Mouse (Mus musculus): Measurements from ENCODE around the gene Rtn3. TPM values are rescaled to one million over a fixed set of nuclear protein-coding genes. Genes with fewer than 3 reads are reported as not detected.

Rtn3 gene
- polyA plus RNA-seq, 1 experiment from 2014 or later: 464 TPM

DNA sequence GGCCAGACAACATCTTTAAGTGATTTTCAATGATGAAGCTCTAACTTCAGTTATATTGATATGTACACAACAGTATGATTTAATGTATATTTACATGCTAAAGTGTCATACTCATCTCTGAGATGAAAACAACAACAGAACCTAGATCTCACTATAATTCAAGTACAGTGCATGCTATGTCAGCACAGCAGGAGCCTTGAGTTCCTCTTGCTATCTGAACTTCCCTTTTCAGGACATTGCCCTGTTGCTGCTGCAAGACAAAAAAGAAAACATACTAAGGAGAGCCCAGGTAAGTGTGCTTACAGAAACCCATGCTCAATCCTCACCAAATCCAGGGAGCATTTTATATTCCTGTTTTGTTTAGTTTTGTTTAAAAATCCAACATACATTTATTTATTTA, 44.8 kb downstream of the Rtn3 start:
- Histone ChIP-seq H3K9me3 (replicated peaks; ENCODE audit: control insufficient read depth, low read length) (no peaks in the 10 kb centered on the region), H3K9ac (ENCODE audit: low read length) (no peak overlapping the region), H3K36me3 (ENCODE audit: control insufficient read depth, insufficient read depth, low read length) (peaks cover 23% of the 10 kb centered on the region), H3K27me3 (replicated peaks; ENCODE audit: control insufficient read depth, insufficient read depth, low read length) (no peaks in the 10 kb centered on the region), H3K4me2 (ENCODE audit: low read length) (no peak overlapping the region), H3K27ac (ENCODE audit: low read depth, low read length) (no peak overlapping the region), H3K4me3 (ENCODE audit: low read depth, low read length) (no peak overlapping the region), H3K4me1 (ENCODE audit: control insufficient read depth, insufficient read depth, low read length) (no peaks in the 10 kb centered on the region)
- no peak for ATAC-seq
- DNase-seq (ENCODE audit: low spot score): no peak

DNA sequence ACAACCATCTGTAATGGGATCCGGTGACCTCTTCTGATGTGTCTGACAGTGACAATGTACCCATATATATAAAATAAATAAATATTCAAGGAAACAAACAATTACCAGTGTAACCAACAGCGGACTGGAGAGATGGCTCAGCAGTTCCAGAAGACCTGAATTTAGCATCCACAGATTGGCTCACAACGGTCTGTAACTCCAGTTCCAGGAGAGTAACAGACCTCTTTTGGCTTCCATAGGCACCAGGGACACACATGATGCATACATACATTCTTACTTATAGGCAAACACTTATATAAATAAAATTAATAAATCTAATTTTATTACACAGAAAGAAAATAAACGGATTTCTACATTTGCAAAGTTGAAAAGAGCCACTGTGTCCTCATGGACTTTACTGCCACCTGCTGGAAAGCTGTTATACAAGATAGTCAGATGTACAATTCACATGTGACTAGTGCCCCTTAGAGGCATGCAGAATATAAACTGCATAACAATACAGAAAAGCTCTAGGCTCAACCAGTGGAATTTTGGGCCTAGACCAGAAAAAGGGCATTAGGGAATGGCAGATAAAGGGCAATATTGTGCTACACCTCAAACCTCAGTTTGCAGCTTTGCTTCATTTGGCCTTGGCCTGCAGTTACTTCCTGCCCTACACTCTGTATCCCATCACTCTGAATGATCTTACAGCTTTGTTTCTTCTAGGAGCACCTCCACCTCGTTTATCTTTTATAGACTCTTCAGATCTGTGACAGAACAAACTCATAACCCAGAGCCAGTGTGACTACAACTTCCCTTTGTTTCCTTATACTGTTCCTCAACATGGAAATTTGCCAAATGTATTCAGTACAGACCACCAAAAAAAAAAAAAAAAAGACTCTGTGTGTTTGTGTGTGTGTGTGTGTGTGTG, 46.8 kb downstream of the Rtn3 start:
- peak; percentile 89 for DNase-seq (ENCODE audit: low spot score)
- peak; percentile 77 for ATAC-seq
- Histone ChIP-seq H3K4me1 (ENCODE audit: control insufficient read depth, insufficient read depth, low read length) (no peaks in the 10 kb centered on the region), H3K9ac (ENCODE audit: low read length) (no peak overlapping the region), H3K4me3 (ENCODE audit: low read depth, low read length) (no peak overlapping the region), H3K27me3 (replicated peaks; ENCODE audit: control insufficient read depth, insufficient read depth, low read length) (no peaks in the 10 kb centered on the region), H3K4me2 (ENCODE audit: low read length) (no peak overlapping the region), H3K27ac (ENCODE audit: low read depth, low read length) (peak overlapping the region; percentile 48; the same call in 1 of the 2 replicates), H3K9me3 (replicated peaks; ENCODE audit: control insufficient read depth, low read length) (no peaks in the 10 kb centered on the region), H3K36me3 (ENCODE audit: control insufficient read depth, insufficient read depth, low read length) (peaks cover 43% of the 10 kb centered on the region)
- 68% methylated on average over 5 of the region's 5 CpGs for WGBS

DNA sequence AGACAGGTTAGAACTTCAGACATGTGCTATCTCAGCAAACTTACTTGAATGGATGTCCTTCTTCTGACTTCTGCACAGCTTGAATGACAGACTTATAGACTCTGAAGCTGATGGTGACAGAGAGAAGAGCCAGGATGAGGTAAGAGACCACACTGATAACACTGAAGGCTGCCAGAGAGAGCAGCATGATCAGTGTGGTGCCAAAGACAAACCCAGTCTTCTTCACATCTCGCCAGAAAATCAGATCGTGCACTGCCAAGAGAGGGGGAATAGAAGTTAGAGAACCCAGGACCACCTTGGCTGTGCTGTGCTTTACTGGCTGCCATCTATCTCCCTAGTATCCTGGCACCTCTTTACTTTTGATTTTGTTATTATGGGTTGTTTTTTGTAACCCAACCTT, 48.2 kb downstream of the Rtn3 start:
- no peak overlapping the region for H3K4me2 ChIP-seq (ENCODE audit: low read length)
- H3K9me3 ChIP-seq (replicated peaks; ENCODE audit: control insufficient read depth, low read length): no peaks in the 10 kb centered on the region
- WGBS: 93% methylated on average over 2 of the region's 2 CpGs
- peaks cover 56% of the 10 kb centered on the region for H3K36me3 ChIP-seq (ENCODE audit: control insufficient read depth, insufficient read depth, low read length)
- DNase-seq (ENCODE audit: low spot score) (no peak), ATAC-seq (peak; percentile 33; the same call in 1 of the 2 replicates)
- H3K4me1 ChIP-seq (ENCODE audit: control insufficient read depth, insufficient read depth, low read length): no peaks in the 10 kb centered on the region
- H3K27ac ChIP-seq (ENCODE audit: low read depth, low read length): no peak overlapping the region
- no peaks in the 10 kb centered on the region for H3K27me3 ChIP-seq (replicated peaks; ENCODE audit: control insufficient read depth, insufficient read depth, low read length)
- H3K4me3 ChIP-seq (ENCODE audit: low read depth, low read length): no peak overlapping the region
- H3K9ac ChIP-seq (ENCODE audit: low read length): no peak overlapping the region

GRCm38 (mm10) chr19:7425398-7425775, 57.7 kb downstream of the Rtn3 start:
- Histone ChIP-seq H3K27ac (ENCODE audit: low read depth, low read length) (no peak overlapping the region), H3K36me3 (ENCODE audit: control insufficient read depth, insufficient read depth, low read length) (peaks cover 95% of the 10 kb centered on the region), H3K9ac (ENCODE audit: low read length) (no peak overlapping the region), H3K9me3 (replicated peaks; ENCODE audit: control insufficient read depth, low read length) (no peaks in the 10 kb centered on the region), H3K4me1 (ENCODE audit: control insufficient read depth, insufficient read depth, low read length) (peaks cover 38% of the 10 kb centered on the region), H3K4me2 (ENCODE audit: low read length) (no peak overlapping the region), H3K4me3 (ENCODE audit: low read depth, low read length) (no peak overlapping the region), H3K27me3 (replicated peaks; ENCODE audit: control insufficient read depth, insufficient read depth, low read length) (no peaks in the 10 kb centered on the region)
- no peak for DNase-seq (ENCODE audit: low spot score)
- ATAC-seq: no peak
- 57% methylated on average over 3 of the region's 3 CpGs for WGBS

- 59% methylated on average over 8 of the region's 8 CpGs for WGBS
- H3K27me3 ChIP-seq (replicated peaks; ENCODE audit: control insufficient read depth, insufficient read depth, low read length): no peaks in the 10 kb centered on the region
- H3K27ac ChIP-seq (ENCODE audit: low read depth, low read length): peak overlapping the region; percentile 65; the same call in 1 of the 2 replicates
- H3K4me3 ChIP-seq (ENCODE audit: low read depth, low read length): no peak overlapping the region
- H3K4me1 ChIP-seq (ENCODE audit: control insufficient read depth, insufficient read depth, low read length): peaks cover 44% of the 10 kb centered on the region
- peaks cover 95% of the 10 kb centered on the region for H3K36me3 ChIP-seq (ENCODE audit: control insufficient read depth, insufficient read depth, low read length)
- H3K9me3 ChIP-seq (replicated peaks; ENCODE audit: control insufficient read depth, low read length): no peaks in the 10 kb centered on the region
- DNase-seq (ENCODE audit: low spot score) (no peak), ATAC-seq (no peak)
- H3K9ac ChIP-seq (ENCODE audit: low read length): peak overlapping the region; percentile 79; the same call in 1 of the 2 replicates
- peak overlapping the region; percentile 60 for H3K4me2 ChIP-seq (ENCODE audit: low read length)
Measured at GRCm38 (mm10) chr19:7424590-7425397, 58.3 kb downstream of the Rtn3 start.

DNA sequence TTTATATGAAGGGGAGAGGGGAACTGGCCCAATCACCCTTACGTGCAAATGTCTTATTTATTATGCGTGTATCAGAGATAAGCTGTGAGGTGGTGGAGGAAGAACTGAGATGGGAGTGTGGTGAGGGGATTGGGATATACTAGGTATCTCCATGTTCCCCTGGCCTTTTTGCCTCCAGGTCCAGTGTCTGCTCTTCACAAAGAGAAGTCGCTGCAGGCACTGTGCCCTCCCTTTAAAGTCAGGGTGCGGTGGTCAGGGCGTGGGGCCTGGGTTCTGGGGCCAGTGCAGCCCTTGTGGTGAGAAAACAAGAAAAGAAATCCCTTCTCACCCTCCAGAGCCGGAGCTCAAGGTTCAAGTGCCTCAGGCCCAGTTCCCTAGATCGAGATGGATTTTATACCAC, 59.0 kb downstream of the Rtn3 start:
- Histone ChIP-seq H3K9ac (ENCODE audit: low read length) (peak overlapping the region; percentile 79; the same call in 1 of the 2 replicates), H3K4me1 (ENCODE audit: control insufficient read depth, insufficient read depth, low read length) (peaks cover 51% of the 10 kb centered on the region), H3K4me2 (ENCODE audit: low read length) (peak overlapping the region; percentile 60), H3K9me3 (replicated peaks; ENCODE audit: control insufficient read depth, low read length) (no peaks in the 10 kb centered on the region), H3K4me3 (ENCODE audit: low read depth, low read length) (peak overlapping the region; percentile 32), H3K27me3 (replicated peaks; ENCODE audit: control insufficient read depth, insufficient read depth, low read length) (no peaks in the 10 kb centered on the region), H3K36me3 (ENCODE audit: control insufficient read depth, insufficient read depth, low read length) (peaks cover 90% of the 10 kb centered on the region), H3K27ac (ENCODE audit: low read depth, low read length) (peak overlapping the region; percentile 93)
- DNase-seq (ENCODE audit: low spot score): no peak
- WGBS: 53% methylated on average over 7 of the region's 7 CpGs
- ATAC-seq: no peak

- DNase-seq (ENCODE audit: low spot score): no peak
- peaks cover 53% of the 10 kb centered on the region for H3K4me1 ChIP-seq (ENCODE audit: control insufficient read depth, insufficient read depth, low read length)
- peaks cover 85% of the 10 kb centered on the region for H3K36me3 ChIP-seq (ENCODE audit: control insufficient read depth, insufficient read depth, low read length)
- peak overlapping the region; percentile 32 for H3K4me3 ChIP-seq (ENCODE audit: low read depth, low read length)
- H3K9ac ChIP-seq (ENCODE audit: low read length): peak overlapping the region; percentile 79
- H3K27ac ChIP-seq (ENCODE audit: low read depth, low read length): peak overlapping the region; percentile 93
- H3K4me2 ChIP-seq (ENCODE audit: low read length): peak overlapping the region; percentile 60
- H3K27me3 ChIP-seq (replicated peaks; ENCODE audit: control insufficient read depth, insufficient read depth, low read length): no peaks in the 10 kb centered on the region
- H3K9me3 ChIP-seq (replicated peaks; ENCODE audit: control insufficient read depth, low read length): no peaks in the 10 kb centered on the region
- no peak for ATAC-seq
- 12% methylated on average over 16 of the region's 16 CpGs for WGBS
Measured at GRCm38 (mm10) chr19:7423656-7424030, 59.4 kb downstream of the Rtn3 start.

GRCm38 (mm10) chr19:7423028-7423655, 59.9 kb downstream of the Rtn3 start:
- Histone ChIP-seq H3K27me3 (replicated peaks; ENCODE audit: control insufficient read depth, insufficient read depth, low read length) (no peaks in the 10 kb centered on the region), H3K9me3 (replicated peaks; ENCODE audit: control insufficient read depth, low read length) (no peaks in the 10 kb centered on the region), H3K27ac (ENCODE audit: low read depth, low read length) (peak overlapping the region; percentile 93), H3K36me3 (ENCODE audit: control insufficient read depth, insufficient read depth, low read length) (peaks cover 80% of the 10 kb centered on the region), H3K4me2 (ENCODE audit: low read length) (peak overlapping the region; percentile 60), H3K4me1 (ENCODE audit: control insufficient read depth, insufficient read depth, low read length) (peaks cover 53% of the 10 kb centered on the region), H3K4me3 (ENCODE audit: low read depth, low read length) (peak overlapping the region; percentile 32), H3K9ac (ENCODE audit: low read length) (peak overlapping the region; percentile 79)
- DNase-seq (ENCODE audit: low spot score) (peak; percentile 87), ATAC-seq (peak; percentile 69)
- 2% methylated on average over 49 of the region's 51 CpGs for WGBS

All from forebrain, embryonic 14.5 days (tissue).